Mouse (Mus musculus) stomach, embryonic 15.5 days (tissue): ENCODE data around the gene Foxs1. TPM values are rescaled to one million over a fixed set of nuclear protein-coding genes. Genes with fewer than 3 reads are reported as not detected.

Experiments
- ATAC-seq: fragments of 200-750 bp; cut with Nextera tagmentation; 2 replicates; pipeline ENCODE4 v1.8.0; 2017; ENCODE audit warnings: low read depth, moderate number of reproducible peaks, moderate TSS enrichment; ENCODE audit not compliant: insufficient read depth, low FRiP score
- H3K27ac ChIP-seq: fragments of 300-500 bp; sonication (generic); 2 replicates; pipeline ENCODE4 v1.5.1; 2015; ENCODE audit warnings: mild to moderate bottlenecking, inconsistent platforms
- H3K27me3 ChIP-seq: fragments of 300-500 bp; sonication (generic); replicated peaks from 2 replicates; pipeline ENCODE4 v1.6.1; 2015; ENCODE audit warnings: inconsistent platforms
- H3K36me3 ChIP-seq: fragments of 300-500 bp; sonication (generic); 2 replicates; pipeline ENCODE4 v1.6.1; 2015; ENCODE audit warnings: inconsistent platforms
- H3K4me1 ChIP-seq: fragments of 300-500 bp; sonication (generic); 2 replicates; pipeline ENCODE4 v1.6.1; 2015; ENCODE audit warnings: inconsistent platforms
- H3K4me2 ChIP-seq: fragments of 300-500 bp; sonication (generic); 2 replicates; pipeline ENCODE4 v1.6.1; 2015; ENCODE audit warnings: mild to moderate bottlenecking, inconsistent platforms
- H3K4me3 ChIP-seq: fragments of 300-500 bp; sonication (generic); replicated peaks from 2 replicates; pipeline ENCODE4 v1.5.1; 2015; ENCODE audit warnings: inconsistent platforms
- H3K9ac ChIP-seq: fragments of 300-500 bp; sonication (generic); 2 replicates; pipeline ENCODE4 v1.6.1; 2015; ENCODE audit warnings: inconsistent platforms
- H3K9me3 ChIP-seq: fragments of 300-500 bp; sonication (generic); 2 replicates; pipeline ENCODE4 v1.6.1; 2016; ENCODE audit warnings: inconsistent platforms
- WGBS: fragments of 180-500 bp; shearing (Covaris S2); methylation state at CpG from one replicate; pipeline ENCODE4 v1.1.7; 2015; 5-methylcytosine and 5-hydroxymethylcytosine counted together
- polyA plus RNA-seq: library from polyadenylated mRNA; unstranded; fragments of >200 nt; fragmentation: Nextera tagmentation; extraction: Ambion mirVana; gene quantifications from 2 replicates; pipeline ENCODE4 v1.2.1, GENCODE M21; 2015

The Foxs1 gene
- polyA plus RNA-seq, 1 experiment from 2014 or later: 4.3 TPM

DNA sequence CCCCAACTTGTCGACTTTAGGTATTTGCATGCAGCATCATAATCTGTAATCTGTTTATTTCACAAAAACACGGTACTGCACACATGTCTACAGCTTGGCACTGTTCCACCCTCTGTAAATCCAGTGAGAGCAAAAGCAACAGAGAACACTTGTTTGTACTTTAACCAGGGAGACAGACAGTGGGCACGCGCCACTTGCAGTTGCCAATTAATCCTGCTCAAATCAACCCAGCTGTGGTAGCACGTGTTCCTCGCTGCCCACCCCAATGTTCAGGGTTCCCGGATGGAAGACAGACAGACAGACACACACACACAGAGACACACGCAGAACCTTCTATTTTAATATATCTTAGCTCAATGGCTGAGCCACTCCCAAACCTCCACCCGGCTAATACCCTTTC lies 37.2 kb downstream of the Foxs1 start:
- H3K9ac ChIP-seq: no peak overlapping the region
- H3K4me1 ChIP-seq: no peaks in the 10 kb centered on the region
- H3K27ac ChIP-seq: no peak overlapping the region
- H3K36me3 ChIP-seq: peaks cover 45% of the 10 kb centered on the region
- no peak for ATAC-seq
- no peaks in the 10 kb centered on the region for H3K9me3 ChIP-seq
- H3K4me2 ChIP-seq: no peak overlapping the region
- no peaks in the 10 kb centered on the region for H3K27me3 ChIP-seq
- no peak overlapping the region for H3K4me3 ChIP-seq
- WGBS: 89% methylated on average over 9 of the region's 9 CpGs

DNA sequence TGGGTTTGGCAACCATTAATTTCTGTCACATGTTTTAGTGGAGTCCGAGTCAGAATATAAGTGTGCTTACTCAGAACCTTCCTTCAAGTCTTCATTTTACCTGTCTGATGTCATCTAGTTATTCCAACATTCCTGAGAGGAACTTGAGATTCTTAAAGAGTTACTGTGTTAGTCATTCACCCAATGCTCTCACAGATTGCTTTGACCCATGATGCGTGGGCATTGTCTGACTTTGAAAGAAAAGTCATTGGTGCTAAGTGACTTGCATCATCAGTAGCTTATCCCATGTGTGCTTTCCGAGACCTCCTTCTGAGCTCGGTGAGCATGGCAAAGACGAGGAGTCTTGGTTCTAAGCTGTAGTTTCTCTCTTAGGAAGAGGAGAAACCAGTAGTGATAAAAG lies 44.2 kb downstream of the Foxs1 start:
- peaks cover 73% of the 10 kb centered on the region for H3K36me3 ChIP-seq
- WGBS: 95% methylated on average over 5 of the region's 5 CpGs
- H3K27ac ChIP-seq: no peak overlapping the region
- H3K4me3 ChIP-seq: no peak overlapping the region
- H3K4me2 ChIP-seq: no peak overlapping the region
- no peaks in the 10 kb centered on the region for H3K9me3 ChIP-seq
- no peak for ATAC-seq
- no peak overlapping the region for H3K9ac ChIP-seq
- H3K4me1 ChIP-seq: no peaks in the 10 kb centered on the region
- H3K27me3 ChIP-seq: no peaks in the 10 kb centered on the region

DNA sequence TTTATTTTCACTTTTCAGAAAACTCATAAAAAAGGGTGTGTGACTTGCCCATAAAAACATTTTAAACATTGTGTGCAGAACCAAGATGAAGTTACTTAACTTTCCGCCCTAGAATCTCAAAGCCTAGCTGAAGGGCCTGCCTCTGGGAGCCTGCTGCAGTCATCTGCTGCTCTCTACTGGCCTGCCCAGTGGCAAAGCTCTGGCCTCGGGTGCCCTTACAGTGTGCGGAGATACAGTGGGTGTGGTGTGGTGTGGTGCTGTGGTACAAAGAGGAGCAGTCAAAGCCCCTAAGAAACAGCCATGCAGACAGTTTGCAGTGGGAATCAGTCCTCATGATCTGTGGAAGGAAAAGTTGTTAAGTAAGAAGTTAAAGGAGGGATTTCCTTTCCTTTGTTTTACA lies 45.8 kb downstream of the Foxs1 start:
- Histone ChIP-seq H3K4me1 (no peaks in the 10 kb centered on the region), H3K9ac (no peak overlapping the region), H3K27ac (no peak overlapping the region), H3K4me3 (no peak overlapping the region), H3K9me3 (no peaks in the 10 kb centered on the region), H3K36me3 (peaks cover 64% of the 10 kb centered on the region), H3K27me3 (no peaks in the 10 kb centered on the region), H3K4me2 (no peak overlapping the region)
- WGBS: 89% methylated on average over 3 of the region's 3 CpGs
- ATAC-seq: no peak

DNA sequence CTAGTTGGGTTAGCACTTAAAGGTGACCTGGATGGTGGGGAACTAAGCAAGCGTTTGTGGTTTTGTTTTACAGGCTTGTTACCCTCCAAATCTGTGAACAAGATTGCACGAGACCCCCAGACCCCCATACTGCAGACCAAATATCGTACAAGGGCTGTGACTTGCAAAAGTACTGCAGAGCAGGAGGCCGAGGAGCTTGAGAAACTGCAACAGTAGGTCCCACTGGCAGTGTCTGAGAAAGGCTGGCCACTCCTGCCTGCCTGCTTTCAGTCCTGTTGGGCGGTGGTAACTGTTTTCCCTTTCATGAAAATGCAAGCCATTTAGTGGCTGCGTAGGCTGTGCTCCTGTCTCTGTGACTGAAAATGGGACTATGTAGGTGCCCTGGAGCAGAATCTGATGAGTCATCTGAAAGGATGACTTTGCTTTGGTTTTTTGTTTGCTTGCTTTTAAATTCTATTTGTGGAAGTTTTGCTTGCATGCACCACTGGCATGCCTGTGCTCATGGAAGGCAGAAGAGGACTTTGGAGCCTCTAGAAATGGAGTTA lies 48.8 kb downstream of the Foxs1 start:
- no peak overlapping the region for H3K9ac ChIP-seq
- no peak for ATAC-seq
- no peak overlapping the region for H3K4me3 ChIP-seq
- peaks cover 65% of the 10 kb centered on the region for H3K36me3 ChIP-seq
- H3K4me2 ChIP-seq: no peak overlapping the region
- 93% methylated on average over 6 of the region's 6 CpGs for WGBS
- H3K27me3 ChIP-seq: no peaks in the 10 kb centered on the region
- no peak overlapping the region for H3K27ac ChIP-seq
- H3K4me1 ChIP-seq: no peaks in the 10 kb centered on the region
- H3K9me3 ChIP-seq: no peaks in the 10 kb centered on the region

Other genes with a start within 250 kb of the Foxs1 start
- 23.1 and 26.7 TPM in 2 replicates for gene Mcts2, start 246.2 kb downstream of the Foxs1 start, polyA plus RNA-seq
- gene Id1, start 197.0 kb downstream of the Foxs1 start, polyA plus RNA-seq: 117 and 138 TPM in 2 replicates
- gene Cox4i2, start 179.0 kb downstream of the Foxs1 start, polyA plus RNA-seq: 19.0 and 19.5 TPM in 2 replicates
- 69.8 and 75.7 TPM in 2 replicates for gene Bcl2l1, start 101.5 kb downstream of the Foxs1 start, polyA plus RNA-seq
- gene Tpx2, start 85.2 kb downstream of the Foxs1 start, polyA plus RNA-seq: 66.5 TPM in 2 replicates
- 0.08 and 0.19 TPM in 2 replicates for gene Mylk2, start 21.9 kb downstream of the Foxs1 start, polyA plus RNA-seq
- gene Dusp15, start 18.5 kb upstream of the Foxs1 start, polyA plus RNA-seq: 0.23 and 0.45 TPM in 2 replicates
- 0.21 and 0.35 TPM in 2 replicates for gene Ttll9, start 29.3 kb upstream of the Foxs1 start, polyA plus RNA-seq
- 98.9 and 101 TPM in 2 replicates for gene Pdrg1, start 82.2 kb upstream of the Foxs1 start, polyA plus RNA-seq
- 0.06 and 0.09 TPM in 2 replicates for gene Xkr7, start 98.6 kb upstream of the Foxs1 start, polyA plus RNA-seq
- gene Ccm2l, start 132.7 kb upstream of the Foxs1 start, polyA plus RNA-seq: 1.7 and 1.9 TPM in 2 replicates
- 6.5 and 6.8 TPM in 2 replicates for gene Hck, start 175.3 kb upstream of the Foxs1 start, polyA plus RNA-seq
- gene Tm9sf4, start 228.1 kb upstream of the Foxs1 start, polyA plus RNA-seq: 80.5 and 85.6 TPM in 2 replicates